Mouse (Mus musculus) erythroblast, embryonic 14.5 days (primary cell): ENCODE measurements around the gene Nsd1.

Source experiments
- GATA1 ChIP-seq: IDR thresholded peaks from 2 replicates; pipeline ENCODE4 v1.6.1; 2012; ENCODE audit warnings: low read length, inconsistent platforms, mixed read lengths
- TAL1 ChIP-seq: IDR thresholded peaks from 3 replicates; pipeline ENCODE4 v1.6.1; 2012; ENCODE audit warnings: low read length, inconsistent platforms, mixed read lengths

DNA sequence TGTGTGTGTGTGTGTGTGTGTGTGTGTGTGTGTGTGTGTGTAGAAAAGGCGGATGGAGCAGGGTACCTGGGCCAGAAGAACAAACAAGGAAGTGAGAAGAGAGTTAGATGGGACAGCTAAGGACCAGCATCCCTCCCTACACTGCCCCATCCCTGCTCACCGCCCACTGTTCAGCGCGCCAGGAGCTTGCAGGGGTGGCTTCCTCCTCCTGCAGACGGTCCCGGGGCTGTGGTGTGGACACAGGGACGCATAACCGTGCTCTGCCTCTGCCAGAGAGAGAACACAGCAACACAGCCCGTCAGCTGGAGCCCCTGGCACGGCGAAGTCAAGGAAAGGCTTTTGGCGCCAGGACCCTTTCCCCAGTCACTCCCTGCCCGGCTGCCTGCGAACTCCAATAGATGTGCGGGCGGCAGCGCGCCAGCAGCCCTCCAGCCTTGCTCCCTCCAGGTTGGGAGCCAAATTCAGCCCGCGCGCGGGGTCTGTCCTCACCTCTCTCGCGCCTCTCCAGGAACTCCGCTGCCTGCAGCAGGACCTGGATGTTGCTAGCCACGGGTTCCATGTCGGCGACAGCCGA lies 119.6 kb downstream of the Nsd1 start:
- TF ChIP-seq GATA1, result no peak
- TF ChIP-seq TAL1, result no peak
